Mouse (Mus musculus): Measurements from ENCODE around the gene Olfr1339.

The Olfr1339 gene

DNA sequence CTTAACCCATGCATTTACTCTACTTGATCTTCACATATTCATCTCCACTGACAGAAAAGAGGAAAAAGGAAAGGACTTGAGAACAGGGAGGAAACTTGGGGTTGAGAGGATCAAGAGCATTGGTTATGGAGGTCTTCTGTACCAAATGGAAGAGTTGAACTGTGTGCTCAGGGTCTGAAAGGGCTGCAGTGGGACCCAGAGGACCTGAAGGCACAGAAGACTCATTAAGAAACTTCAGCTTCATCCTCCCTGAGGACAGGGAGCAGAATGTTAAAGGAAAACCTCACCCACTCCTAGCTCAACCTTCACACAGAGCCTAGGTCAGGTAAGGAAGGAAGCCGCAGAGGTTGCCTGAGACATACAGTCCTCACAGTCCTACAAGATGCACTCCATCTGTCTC lies at the start of gene Olfr1339:
TSS of gene Olfr1339 (plus strand) at position 301 of the 400 bp plus-strand sequence.
- DNase-seq (ENCODE audit: low spot score) = no peak

DNA sequence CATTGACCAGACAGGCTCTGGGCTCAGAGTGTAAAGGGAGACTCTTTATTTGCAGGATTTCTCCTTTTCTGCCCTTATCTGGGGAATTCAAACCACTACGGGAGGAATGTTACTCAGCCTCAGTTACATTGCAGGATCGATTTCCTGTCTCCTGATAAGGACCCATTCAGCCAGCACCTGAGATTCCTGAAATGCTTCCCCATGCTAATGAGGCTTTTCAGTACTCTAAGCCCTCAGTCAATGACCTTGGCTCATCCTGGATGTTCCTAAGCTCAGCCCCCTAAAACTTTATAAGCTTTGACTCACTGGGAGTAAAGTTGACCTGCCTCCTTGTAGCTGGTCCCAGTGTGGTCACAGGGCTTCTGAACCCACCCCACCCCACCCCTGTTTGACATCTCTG lies 44.9 kb upstream of the Olfr1339 start:
- DNase-seq (ENCODE audit: low spot score) = no peak

DNA sequence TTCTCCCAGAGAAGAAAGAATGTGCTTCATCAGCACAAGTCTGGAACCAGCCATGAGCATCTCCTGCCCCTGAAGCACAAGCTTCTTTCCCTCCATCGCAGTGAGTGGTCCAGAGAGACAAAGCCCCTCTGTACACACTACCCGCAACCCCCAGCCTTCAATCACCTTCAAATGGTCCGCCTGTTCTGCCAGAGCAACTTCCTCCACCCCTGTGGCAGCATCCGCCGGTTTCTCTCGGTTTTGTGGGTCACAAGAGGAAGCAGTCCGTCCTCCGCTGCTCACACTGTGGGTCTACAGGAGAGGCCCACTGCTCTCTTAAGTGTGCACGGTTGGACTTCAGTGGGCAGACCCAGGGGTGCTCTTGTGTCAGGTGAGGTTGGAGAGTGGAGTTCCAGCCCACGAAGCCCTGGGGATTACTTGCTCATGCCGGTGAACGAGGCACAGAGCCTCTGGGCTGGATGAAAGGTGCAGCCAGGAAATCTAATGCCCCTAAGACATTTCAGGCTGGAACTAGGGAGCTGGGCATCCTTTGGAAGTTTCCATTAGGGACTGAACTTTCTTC lies 39.5 kb upstream of the Olfr1339 start, which contains the start of gene Olfr1342:
TSS of gene Olfr1342 (minus strand) at position 345 of the 562 bp plus-strand sequence.
- no peak for DNase-seq (ENCODE audit: low spot score)

DNA sequence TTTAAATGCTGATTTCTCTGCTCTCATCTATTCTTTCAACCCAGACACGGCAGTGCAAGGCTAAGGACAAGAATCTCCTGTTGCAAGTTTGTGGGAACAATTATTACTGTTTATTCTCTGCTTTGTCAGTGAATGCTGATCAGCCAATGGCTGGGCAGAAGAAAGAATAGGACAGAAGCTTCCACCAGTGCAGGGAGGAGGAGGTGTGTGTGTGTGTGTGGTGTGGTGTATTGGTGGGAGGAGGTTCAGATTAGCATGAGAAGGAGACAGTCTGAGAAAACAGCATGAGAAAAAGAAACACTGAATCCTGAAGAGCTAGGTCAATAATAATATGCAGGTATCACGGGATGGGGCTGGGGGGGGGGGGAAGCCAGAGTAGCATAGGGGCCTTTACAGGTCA lies 38.2 kb upstream of the Olfr1339 start:
- no peak for DNase-seq (ENCODE audit: low spot score)

DNA sequence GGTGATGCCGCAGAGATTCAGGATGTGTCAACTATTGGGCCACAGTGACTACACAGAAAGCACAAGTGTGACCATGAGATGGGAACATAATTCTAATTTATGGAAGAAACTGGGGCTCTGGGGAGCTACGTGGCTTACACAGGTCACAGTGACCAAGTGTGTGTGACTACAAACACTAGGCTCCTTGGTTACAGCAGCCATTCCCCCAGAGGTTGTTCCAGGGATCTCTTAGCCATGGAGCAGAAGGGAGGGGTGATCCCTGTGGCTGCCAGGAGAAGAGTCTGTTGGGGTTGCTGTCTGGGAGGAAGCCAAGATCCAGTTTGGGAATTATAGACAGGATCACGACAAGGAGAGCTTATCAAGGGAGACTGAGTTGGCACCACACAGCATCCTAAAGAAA lies 28.8 kb upstream of the Olfr1339 start, which contains the start of gene Olfr1341:
TSS of gene Olfr1341 (plus strand) at position 301 of the 400 bp plus-strand sequence.
- no peak for DNase-seq (ENCODE audit: low spot score)

DNA sequence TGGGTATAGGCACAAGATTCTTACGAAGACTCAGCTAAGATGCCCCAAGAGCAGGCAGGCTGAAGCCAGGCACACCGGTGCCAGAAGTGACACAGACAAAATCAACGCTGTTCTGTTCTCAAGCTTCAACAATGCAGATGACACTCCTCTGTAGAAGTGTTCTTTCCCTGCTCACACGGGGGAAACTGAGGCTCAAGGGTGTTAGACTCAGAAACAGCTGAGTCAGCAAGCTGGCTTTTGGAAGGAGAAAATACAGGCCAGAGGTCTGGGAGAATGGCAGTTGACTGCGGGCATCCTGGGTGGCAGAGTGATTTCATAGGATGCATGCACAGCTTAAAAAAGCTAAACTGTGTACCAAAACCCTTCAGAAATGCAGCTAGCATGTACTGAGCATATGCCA lies 23.9 kb upstream of the Olfr1339 start:
- DNase-seq (ENCODE audit: low spot score) = no peak

DNA sequence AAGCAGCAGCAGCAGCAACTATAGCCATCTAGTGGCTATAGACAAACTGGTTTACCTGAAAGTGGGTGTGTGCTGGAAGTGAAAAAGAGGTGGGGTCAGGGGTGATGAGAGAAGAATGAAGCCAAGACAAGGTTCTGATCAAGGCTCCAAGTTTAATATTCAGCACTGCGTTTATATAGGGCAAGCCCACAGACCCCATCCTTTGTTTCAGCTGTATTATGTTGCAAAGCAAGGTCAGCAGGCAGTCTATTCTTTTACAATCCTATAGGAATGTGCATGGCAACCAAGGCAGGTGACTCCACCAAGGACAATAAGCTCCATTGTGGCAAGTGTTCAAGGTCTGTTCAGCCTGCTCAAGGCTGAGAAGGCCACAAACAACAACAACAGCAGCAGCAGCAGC lies 20.3 kb upstream of the Olfr1339 start:
- no peak for DNase-seq (ENCODE audit: low spot score)

DNA sequence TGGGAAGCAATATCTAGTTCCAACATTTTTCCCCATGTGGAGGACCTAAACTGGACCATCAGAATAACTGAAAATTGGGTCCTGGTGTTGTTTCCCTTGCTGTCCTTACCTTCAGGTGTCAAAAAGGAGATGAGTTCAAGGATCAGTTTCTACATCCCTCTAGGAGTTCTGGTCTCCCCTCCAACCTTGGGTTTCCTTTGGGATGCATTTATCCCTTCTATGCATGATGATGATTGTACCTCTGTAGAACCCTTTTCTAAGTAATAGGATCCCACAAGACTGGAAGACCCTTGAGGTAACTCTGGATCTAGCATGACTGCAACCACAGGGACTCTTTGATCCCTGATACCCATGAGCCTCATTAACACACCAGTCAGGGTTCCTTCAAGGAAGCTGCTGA lies 12.1 kb upstream of the Olfr1339 start, which contains the start of gene Olfr1340:
TSS of gene Olfr1340 (plus strand) at position 301 of the 400 bp plus-strand sequence.
- no peak for DNase-seq (ENCODE audit: low spot score)

DNA sequence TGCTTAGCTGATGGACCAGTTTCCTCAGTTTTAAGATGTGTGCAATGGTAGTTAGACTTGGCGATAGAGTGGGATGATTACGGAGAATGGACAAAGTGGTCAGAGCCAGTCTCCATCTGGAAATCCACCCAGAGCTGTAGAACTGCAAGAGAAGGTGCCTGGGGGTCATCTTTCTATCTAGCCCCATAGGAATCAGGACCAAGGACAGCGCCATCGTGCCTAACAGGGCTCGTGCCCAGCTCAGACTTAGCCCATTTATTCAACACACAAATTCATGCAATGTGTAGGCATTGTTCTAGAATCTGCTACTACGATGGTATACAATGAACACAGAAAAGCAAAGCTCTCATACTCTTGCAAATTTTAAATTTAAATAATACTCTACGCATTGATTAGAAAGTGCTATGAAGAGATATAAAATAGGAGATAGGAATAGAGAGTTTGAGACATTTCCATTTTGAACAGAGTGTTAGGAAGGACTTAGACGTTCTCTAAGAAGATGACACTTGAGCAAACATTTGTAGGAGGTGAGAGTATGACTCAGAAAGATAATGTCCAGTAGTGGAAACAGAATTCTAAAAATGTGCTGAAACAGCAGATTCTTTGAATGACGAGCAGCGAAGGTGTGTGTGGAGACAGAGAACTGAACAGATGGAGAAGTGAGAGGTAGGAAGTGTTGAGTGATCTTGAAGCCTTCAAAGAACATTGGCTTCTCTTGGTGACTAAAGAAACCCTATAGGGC lies 10.1 kb upstream of the Olfr1339 start:
- DNase-seq (ENCODE audit: low spot score) = peak; percentile 80

DNA sequence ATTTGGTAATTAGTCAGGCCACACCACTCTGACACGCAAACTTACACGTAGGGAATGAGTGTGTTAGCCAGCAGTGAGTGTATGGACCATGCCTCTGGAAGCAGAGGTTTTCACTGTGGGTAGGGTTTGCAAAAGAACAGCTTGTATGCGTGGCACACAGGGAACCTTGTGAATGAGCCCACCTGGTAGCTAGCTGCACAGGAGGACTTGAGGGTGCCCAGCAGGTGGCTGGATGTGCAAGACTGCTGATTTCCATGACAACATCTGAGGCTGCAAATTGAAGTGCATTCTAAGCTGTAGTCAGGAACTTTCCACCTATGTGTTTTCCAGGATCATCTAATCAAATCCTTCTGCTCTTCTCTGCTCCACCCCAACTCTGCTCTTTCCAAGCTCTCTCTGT lies 7.6 kb downstream of the Olfr1339 start:
- no peak for DNase-seq (ENCODE audit: low spot score)

DNA sequence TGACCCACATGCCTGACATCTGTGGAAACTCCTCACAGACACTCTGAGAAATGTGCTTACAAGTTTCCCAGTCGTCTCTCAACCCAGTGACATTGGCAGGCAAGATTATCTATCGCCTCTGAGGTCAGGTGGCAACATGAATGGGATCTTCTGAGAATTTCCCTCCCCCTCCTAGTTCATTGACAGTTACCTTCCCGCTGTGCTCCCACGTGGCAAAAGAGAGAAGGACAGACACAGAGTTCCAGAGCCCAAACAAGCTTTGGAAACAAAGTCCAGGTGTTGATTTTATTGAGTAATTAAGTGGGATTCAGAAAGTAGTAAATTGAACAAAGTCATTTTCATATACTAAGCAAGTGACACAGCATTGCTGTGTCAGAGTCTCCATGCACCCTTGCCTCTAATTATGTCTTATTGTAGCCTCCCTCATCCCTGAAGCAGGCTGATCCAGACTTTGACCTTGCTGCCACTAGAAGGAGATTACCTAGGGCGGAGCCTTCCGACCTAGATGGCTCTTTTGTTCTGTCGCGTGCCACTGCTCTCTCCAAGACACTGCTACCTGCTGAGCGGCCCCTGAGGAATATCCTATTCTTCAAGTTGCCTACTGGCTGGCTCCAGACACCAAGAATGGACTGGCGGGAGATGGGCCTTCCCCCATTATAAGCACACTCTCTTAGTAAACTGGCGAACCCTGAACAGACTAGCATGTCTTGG lies 9.2 kb downstream of the Olfr1339 start:
- peak; percentile 5 for DNase-seq (ENCODE audit: low spot score)

DNA sequence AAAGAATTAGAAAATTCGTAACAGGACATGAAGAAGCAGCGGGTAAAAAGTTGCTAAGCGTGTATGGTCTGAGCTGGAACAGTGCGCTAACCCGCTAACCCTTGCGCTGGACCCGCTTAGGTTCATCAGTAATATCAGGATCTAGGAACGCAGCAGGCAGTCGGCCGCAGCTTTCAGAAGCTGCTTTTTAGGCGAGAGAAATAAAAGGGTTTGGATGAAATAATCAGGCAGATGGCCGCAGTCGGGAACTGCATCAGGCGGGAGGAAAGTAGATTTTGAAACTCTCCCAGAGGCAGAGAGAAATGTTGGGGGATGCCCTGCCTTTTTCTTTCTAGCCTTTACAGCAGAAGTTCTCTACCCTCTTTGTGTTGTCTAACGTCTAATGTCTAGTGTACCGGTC lies 9.9 kb downstream of the Olfr1339 start:
- DNase-seq (ENCODE audit: low spot score) = peak; percentile 16

DNA sequence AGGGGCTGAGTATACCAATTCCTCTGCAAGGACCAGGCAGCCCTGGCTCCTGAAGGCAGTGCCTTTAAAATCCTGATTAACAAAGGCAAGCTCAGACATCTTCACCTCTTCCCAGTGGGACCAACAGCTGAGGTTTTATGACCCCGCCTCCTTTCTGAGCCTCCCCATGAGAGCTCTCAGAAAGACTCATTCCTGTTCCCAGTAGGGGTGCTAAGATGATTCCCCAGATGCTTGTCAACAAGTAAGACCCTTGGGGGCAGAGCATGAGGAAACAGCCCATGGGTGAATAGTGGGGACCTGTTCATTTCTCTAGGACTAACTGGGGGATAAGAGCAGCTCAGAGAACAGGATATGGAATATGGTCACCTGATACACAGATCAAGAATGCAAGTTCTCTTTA lies 26.7 kb downstream of the Olfr1339 start, which contains the start of gene Olfr1338:
TSS of gene Olfr1338 (minus strand) at position 101 of the 400 bp plus-strand sequence.
- DNase-seq (ENCODE audit: low spot score) = no peak

DNA sequence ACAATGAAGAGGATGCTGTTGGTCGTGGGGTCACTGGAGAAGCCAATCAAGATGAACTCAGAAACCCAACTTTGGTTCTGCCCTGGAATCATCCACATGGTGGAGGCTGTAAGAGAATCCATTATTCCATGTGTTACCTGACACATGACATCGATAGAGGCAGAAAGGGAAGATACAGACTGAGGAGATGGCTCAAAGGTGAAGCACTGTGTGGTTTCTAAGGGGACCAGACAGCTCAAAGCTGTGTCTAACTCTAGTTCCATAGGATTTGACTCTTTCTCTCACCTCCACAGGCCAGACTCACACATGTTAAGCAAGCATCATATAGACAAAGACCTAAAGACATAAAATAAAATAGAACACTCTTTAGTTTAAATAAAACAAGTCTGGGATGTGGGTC lies 50.5 kb downstream of the Olfr1339 start, which contains the start of gene Olfr1337:
TSS of gene Olfr1337 (minus strand) at position 101 of the 400 bp plus-strand sequence.
- no peak for DNase-seq (ENCODE audit: low spot score)
